Mouse (Mus musculus): ENCODE measurements around the gene Wdr82.

Gene Wdr82

GRCm38 (mm10) chr9:106170556-106171345 lies at the start of gene Wdr82:
Gene Wdr82, plus strand, starts transcription at chr9:106170928.
- DNase-seq (ENCODE audit: low spot score) = peak; percentile 82

DNA sequence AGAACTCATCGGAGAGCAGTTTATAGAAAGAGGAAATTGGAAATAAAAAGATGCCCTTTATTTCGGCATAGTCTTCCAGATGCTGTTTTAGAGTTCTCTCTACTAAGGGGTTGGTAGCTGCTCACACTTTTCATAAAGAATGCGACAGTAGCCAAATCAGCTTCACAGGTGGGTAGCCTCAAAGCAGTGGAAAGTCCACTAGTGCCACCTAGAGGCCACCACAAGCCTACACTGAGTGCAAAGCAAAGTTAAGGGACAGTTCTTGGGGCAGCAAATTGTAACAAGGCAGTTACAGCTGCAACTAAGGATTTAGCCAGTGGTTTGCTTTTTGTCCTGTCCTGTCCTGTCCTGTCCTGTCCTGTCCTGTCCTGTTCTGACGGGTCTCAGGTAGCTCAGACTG lies 47.1 kb upstream of the Wdr82 start:
- peak; percentile 13 for DNase-seq (ENCODE audit: low spot score)

DNA sequence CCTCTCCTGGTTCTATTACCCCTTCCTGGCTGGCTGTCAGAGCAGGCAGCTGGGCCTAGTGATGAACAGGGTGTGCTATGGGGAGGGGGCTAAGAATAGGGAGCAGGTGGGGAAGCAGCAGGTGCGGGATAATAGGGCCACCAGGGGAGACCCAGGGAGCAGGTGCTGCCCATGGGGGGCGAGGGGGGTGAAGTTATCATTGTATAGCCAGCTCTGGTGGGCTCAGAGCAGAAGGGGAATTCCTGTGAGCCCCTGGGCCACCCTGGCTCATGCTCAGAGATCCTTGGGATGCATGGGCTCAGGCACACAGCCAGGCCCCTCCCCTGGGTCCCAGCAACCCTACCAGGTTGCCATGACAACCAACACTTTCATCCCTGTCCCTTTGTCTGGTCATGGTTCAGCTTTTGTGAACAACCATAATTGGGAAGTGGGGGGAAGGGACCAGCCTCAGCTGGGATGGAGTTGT lies 43.9 kb upstream of the Wdr82 start:
- no peak for DNase-seq (ENCODE audit: low spot score)

DNA sequence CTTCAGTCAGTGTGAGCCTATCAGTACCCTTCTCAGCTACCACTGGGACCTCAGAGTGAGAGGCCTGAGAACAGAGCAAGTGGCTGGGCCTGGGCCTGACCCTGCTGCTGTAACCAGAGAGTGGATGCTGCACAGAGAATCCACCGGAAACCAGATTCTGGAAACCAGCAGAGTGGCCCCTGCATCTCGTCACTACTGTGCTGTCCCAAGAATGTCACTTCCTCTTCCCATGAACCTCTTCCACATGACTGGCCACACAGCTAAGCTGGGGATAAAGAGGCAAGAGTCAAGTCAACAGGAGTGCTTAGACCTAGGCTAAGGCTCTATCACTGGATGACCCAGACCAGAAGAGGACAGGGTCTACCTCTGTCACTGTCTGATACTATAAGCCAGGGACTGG lies 41.7 kb upstream of the Wdr82 start:
- DNase-seq (ENCODE audit: low spot score) = no peak

DNA sequence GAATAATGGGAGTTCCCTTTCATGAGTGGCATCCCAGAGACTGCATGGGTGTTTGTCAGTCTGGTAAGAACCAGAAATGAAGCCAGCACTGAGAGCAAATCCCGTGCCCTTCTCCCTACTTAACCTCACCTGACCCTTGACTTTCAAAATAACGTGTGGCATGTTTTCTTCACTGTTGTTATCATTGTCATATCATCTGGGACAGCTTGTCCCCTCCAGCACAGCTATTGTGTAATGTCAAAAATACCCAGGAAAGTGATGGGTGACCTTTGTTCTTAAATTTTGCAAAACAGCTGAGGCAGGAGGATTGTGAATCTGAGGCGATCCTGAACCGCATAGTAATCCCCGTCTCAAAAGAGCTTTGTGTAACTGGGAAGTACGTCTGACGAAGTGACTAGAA lies 40.5 kb upstream of the Wdr82 start:
- DNase-seq (ENCODE audit: low spot score) = no peak

DNA sequence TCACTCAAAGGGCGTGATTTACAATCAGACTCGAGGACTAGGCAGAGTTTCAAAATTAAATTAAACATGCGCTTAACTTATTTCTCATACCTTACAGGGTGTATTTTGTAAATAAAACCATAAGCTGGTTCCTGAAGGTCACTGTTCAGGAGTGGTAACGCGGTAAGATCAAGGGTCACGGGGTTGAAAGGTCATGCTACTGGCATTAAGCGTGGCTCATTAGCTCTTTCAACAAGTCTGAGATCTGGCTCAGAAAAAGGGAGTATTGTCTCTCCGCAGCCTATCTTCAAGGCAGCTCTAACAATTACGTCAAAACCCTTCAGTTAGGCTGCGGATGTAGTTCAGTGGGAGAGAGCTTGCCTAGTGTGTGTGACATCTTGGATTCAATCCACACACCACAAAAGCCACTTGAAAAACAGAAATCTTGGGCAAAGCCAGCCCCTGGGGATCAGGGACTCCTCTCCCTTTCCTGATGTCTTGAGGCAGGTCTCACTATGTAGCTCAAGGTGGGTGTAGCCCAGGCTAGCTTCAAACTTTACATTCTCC lies 33.0 kb upstream of the Wdr82 start:
- DNase-seq (ENCODE audit: low spot score) = no peak

GRCm38 (mm10) chr9:106139763-106140162 lies 31.0 kb upstream of the Wdr82 start:
- DNase-seq (ENCODE audit: low spot score) = no peak

DNA sequence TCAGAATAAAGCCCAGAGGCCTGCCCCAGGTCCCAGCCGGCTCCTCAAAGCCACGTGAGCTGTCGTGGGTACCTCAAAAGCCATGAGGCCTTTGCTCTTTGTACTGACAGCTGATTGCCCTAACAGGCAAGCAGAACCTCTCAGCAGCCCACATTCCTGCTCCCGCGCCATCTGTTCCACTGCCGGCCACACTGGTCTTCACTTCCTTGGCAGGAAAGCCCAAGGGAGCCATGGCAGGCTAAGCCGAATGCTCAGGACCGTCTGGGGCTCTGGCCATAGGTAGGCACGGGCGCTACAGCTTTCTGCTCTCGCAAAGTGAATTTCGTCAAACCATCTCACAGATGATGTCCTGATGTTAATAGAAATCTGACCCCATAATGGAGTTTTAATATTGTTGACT lies 28.8 kb upstream of the Wdr82 start:
- no peak for DNase-seq (ENCODE audit: low spot score)

DNA sequence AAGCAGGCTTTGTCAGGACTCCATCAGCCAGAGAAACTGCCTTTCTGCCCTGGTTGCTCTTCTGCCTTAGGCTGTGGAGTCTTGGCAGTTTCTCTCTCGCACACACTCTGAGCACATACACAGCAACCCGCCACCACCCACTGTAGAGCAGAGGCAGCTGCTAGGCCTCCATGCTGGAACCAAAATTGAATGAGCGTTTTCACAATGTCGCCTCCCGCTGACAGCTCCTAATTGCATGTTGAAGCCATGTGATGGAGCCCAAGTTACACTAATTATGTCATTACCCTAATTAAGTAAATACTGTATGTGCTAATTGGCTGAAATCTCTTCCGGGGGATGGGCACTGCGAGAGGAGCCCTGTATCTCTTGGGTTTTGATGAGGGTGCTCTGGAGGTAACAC lies 26.6 kb upstream of the Wdr82 start:
- DNase-seq (ENCODE audit: low spot score) = no peak

GRCm38 (mm10) chr9:106145582-106145981 lies 25.1 kb upstream of the Wdr82 start:
- no peak for DNase-seq (ENCODE audit: low spot score)

- no peak for DNase-seq (ENCODE audit: low spot score)
These were observed 23.4 kb upstream of the Wdr82 start for GRCm38 (mm10) chr9:106147281-106147680.

GRCm38 (mm10) chr9:106147851-106148431 lies 22.8 kb upstream of the Wdr82 start:
- DNase-seq (ENCODE audit: low spot score) = no peak

DNA sequence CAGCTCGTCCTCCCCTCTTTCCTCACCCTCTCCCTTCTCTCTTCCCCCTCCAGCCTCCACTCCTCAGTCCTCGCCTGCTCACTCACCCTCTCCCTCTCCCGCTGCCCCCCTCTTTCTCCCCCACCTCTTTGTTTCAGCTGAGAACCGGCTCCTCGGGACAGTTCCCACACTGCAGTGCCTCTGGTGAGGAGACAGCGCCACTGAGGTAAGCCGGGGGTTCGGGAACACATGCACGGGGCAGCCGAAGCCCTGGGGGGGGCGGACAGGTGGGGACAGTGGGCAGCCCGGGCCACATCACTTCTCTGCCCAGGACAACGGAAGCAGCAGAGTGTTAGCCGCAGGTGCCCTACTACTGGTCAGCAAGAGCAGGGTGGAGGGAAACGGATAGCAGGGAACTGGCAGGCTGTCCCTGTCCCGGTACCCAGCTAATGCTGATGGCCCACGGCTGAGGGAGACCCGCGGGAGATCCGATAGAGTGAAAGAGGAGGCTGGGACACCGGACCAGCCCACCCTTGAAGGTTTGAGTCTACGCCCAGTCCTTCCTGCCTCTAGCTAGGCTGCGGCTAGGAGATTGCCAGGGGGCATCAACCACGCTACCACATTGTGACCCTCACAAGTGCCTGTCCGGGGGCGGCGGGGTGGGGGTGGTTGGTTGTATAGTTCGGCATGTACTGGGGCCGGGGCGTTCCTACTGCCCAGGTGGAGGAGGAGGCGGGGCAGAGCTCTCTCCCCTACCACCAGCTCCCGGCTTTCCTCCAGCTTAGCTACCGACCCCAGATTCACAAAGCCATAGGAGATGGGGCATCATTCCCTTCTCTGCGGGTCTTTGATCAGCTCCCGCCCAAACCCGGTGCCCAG lies 22.0 kb upstream of the Wdr82 start:
- DNase-seq (ENCODE audit: low spot score) = no peak

DNA sequence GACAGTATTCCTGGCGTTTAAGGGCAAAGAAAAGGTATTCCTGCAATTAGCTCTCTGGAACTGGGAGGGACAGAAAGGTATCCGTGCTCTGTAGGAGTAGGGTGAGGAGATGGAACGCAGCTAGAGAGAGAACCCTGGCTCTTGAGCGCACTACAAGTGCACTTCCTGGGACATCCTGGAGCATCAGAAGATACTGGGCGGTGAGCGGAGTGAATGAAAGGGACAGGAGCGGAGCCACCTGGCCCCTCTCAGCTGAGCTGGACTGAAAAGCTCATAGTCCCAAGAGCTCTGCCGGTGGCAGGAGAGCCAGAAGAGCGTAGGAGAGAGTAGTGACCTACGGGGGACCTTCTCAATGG lies 21.4 kb upstream of the Wdr82 start:
- no peak for DNase-seq (ENCODE audit: low spot score)

DNA sequence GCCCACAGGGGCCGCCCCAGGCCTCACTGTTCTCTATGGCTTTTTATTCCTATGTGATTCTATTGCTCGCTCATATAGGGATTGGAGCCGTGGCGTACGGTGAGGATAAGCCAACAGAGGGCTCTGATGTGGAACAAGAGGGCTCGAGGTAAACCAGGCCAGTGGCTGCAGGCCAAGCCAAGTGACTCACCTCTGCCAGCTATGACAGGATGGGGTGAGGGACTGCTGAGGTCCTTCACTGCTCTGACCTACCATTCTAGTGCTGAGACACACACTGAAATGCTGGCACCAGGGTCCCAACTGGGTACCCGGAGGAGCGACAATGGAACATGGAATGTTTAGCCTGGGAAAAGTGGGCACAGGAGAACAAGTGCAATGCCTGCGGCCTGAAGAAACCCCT lies 16.6 kb upstream of the Wdr82 start:
- no peak for DNase-seq (ENCODE audit: low spot score)

- no peak for DNase-seq (ENCODE audit: low spot score)
These were observed 14.3 kb upstream of the Wdr82 start for GRCm38 (mm10) chr9:106156419-106156818.

DNA sequence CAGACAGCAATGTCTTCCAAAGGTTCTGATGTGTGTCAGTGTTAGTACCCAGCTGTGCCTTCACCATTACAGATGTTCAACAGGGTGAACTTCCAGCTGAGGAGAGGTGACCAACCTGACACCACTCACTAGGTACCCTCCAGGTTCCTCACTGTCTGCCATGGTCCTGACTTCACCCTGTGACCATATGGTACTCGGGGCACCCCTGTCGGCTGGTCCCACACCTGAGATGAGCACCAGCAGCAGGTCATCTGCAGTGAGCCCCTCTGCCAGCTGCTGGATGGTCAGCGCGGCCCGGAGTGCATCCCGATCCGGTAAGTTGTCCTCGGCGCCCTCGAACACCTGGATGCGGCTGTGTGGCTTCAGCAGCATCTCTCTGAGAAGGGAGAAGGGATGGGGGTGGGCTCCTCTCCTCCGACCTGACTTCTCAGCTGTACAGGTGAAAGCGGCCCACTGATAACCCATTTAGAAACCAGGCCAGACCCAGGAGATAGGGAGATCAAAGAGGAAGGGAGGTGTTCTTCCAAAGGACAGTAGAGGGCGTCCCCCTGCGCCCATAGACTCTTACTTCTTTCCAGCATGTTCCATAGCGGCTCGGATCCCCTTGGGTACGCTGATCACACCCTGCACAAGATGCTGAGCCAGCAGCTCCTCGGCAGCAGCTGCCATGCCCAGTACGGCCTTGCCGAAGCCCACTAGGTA lies 13.7 kb upstream of the Wdr82 start:
- no peak for DNase-seq (ENCODE audit: low spot score)

DNA sequence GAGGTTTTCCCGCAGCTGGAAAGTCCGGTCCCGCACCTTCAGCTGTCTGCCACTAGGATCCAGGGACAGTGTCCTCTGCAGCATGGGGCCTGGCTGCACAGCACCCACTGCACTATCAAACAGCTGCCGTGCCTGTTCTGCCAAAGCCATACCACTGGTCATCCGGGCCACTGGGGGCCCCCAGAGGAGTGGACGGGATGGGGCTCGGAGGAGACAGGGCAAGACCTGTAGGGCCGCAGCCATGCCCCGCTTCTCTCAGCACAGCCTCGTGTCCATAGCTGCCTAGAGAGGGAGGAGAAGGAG lies 13.2 kb upstream of the Wdr82 start:
- DNase-seq (ENCODE audit: low spot score) = no peak

DNA sequence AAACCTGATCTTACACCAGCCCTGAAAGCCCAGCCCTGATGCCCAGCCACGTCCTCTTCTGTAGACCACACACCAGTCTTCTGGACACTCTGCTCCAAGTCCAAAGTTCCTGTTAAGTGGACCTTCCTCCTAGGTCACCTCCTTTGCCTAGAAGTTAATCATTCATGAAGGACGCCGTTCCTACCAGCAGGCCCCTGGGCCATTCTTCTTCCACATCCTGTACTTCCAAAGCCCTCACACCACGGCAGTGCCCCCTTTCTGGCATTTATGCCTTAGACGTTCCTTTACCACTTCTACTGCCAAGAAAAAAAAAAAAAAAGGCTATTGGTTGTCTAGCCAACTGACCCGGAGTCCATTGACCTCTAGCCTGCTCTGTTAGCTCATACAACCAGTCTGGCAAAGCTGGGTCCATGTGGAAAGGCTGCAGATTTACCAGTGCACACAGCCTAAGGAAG lies 12.7 kb upstream of the Wdr82 start, which contains the start of gene Glyctk:
TSS of gene Glyctk (minus strand) at position 102 of the 455 bp plus-strand sequence.
- no peak for DNase-seq (ENCODE audit: low spot score)

GRCm38 (mm10) chr9:106159237-106159636 lies 11.5 kb upstream of the Wdr82 start:
- no peak for DNase-seq (ENCODE audit: low spot score)

GRCm38 (mm10) chr9:106159784-106160301 lies 10.9 kb upstream of the Wdr82 start:
- DNase-seq (ENCODE audit: low spot score) = peak; percentile 98

- DNase-seq (ENCODE audit: low spot score) = no peak
These were observed 10.3 kb upstream of the Wdr82 start for GRCm38 (mm10) chr9:106160426-106160825.
